Mouse (Mus musculus): ENCODE data around the gene Prrt3.

DNA sequence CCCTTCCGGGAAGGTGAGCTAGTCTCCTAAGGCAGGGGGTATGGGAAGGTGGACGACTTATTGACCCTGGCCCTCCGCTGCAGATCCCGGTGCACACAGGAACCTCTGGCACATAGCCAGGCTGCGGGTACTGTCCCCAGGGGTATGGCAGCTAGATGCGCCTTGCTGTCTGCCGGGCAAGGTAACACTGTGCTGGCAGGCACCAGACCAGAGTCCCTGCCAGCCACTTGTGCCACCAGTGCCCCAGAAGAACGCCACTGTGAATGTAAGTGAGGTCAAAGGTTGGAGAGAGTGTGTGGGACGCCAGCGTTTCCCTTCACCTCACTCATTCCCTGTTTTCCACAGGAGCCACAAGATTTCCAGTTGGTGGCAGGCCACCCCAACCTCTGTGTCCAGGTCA is 22.8 kb downstream of the Prrt3 start:
- TF ChIP-seq CTCF (IDR thresholded peaks at IDR 0.05; ENCODE audit: low read depth): no peak
- no peak for TF ChIP-seq EP300 (IDR thresholded peaks at IDR 0.05; ENCODE audit: low read depth)

Data from liver, postnatal 0 days (tissue).